Mouse (Mus musculus) frontal cortex, postnatal 25 days (tissue): ENCODE measurements around the gene Clic5.
A peak's percentile ranks its signal among the peaks of the same experiment; 100 is the strongest.

Experiments
- DNase-seq, 2 experiments: peaks; one replicate each; pipeline ENCODE4 v3.0.0; 2022; ENCODE audit warnings: low spot score in 2 of 2

The Clic5 gene

GRCm38 (mm10) chr17:44192981-44193380, 4.6 kb downstream of the Clic5 start:
- no peak for DNase-seq

GRCm38 (mm10) chr17:44199158-44199557, 10.8 kb downstream of the Clic5 start:
- DNase-seq = no peak

GRCm38 (mm10) chr17:44202952-44203351, 14.6 kb downstream of the Clic5 start:
- DNase-seq = no peak

GRCm38 (mm10) chr17:44204787-44205186, 16.4 kb downstream of the Clic5 start:
- DNase-seq = no peak

GRCm38 (mm10) chr17:44205562-44205961, 17.2 kb downstream of the Clic5 start:
- DNase-seq = no peak

GRCm38 (mm10) chr17:44208900-44209299, 20.5 kb downstream of the Clic5 start:
- DNase-seq = no peak

- no peak for DNase-seq
Observed at GRCm38 (mm10) chr17:44212960-44213619, 24.7 kb downstream of the Clic5 start.

- DNase-seq = no peak
Observed at GRCm38 (mm10) chr17:44215196-44215799, 26.9 kb downstream of the Clic5 start.

- DNase-seq = no peak
Observed at GRCm38 (mm10) chr17:44217185-44217584, 28.8 kb downstream of the Clic5 start.

- no peak for DNase-seq
Observed at GRCm38 (mm10) chr17:44219943-44220342, 31.6 kb downstream of the Clic5 start.

- DNase-seq = no peak
Observed at GRCm38 (mm10) chr17:44228428-44228827, 40.0 kb downstream of the Clic5 start.

GRCm38 (mm10) chr17:44230083-44230482, 41.7 kb downstream of the Clic5 start:
- DNase-seq = no peak

- no peak for DNase-seq
Observed at GRCm38 (mm10) chr17:44239030-44239721, 50.8 kb downstream of the Clic5 start.

- DNase-seq = no peak
Observed at GRCm38 (mm10) chr17:44240742-44241141, 52.4 kb downstream of the Clic5 start.

GRCm38 (mm10) chr17:44244096-44244495, 55.7 kb downstream of the Clic5 start:
- no peak for DNase-seq

GRCm38 (mm10) chr17:44244625-44245024, 56.2 kb downstream of the Clic5 start:
- DNase-seq = no peak

GRCm38 (mm10) chr17:44246153-44246700, 57.8 kb downstream of the Clic5 start:
- DNase-seq = no peak

GRCm38 (mm10) chr17:44249544-44249943, 61.2 kb downstream of the Clic5 start:
- DNase-seq = no peak

- DNase-seq = no peak
Observed at GRCm38 (mm10) chr17:44252653-44253052, 64.3 kb downstream of the Clic5 start.

- DNase-seq = no peak
Observed at GRCm38 (mm10) chr17:44254698-44255097, 66.3 kb downstream of the Clic5 start.

- DNase-seq = peak; percentile 51 to 56
Observed at GRCm38 (mm10) chr17:44256583-44256982, 68.2 kb downstream of the Clic5 start.

- no peak for DNase-seq
Observed at GRCm38 (mm10) chr17:44259245-44259644, 70.9 kb downstream of the Clic5 start.
